Comparison of ENCODE assay signal across 11 mouse cellular contexts in genomic region chr3:138053969-138054368, GRCm38 (mm10). TPM values are rescaled to one million over a fixed set of nuclear protein-coding genes. Genes with fewer than 3 reads are reported as not detected.
DNase-seq lines count a peak whose midpoint lies in the region; ATAC-seq lines count a peak whose summit lies in the region.
"Had no signal": no experiment of that assay in that cellular context is flagged by ENCODE, and none has a peak within 500 bp of the region (broad histone marks: within the 10 kb centered on the region; RNA-seq: fewer than 3 reads in every experiment).

No protein-coding gene starts in this region.

- WGBS in hindbrain, embryonic 16.5 days: 66% methylated on average over 4 of the region's 4 CpGs
- WGBS in hindbrain, embryonic 13.5 days: 65% methylated on average over 4 of the region's 4 CpGs
- 19% methylated on average over 4 of the region's 4 CpGs for WGBS in embryonic facial prominence, embryonic 14.5 days
- 59% methylated on average over 4 of the region's 4 CpGs for WGBS in forebrain, embryonic 13.5 days
- 58% methylated on average over 4 of the region's 4 CpGs for WGBS in forebrain, embryonic 15.5 days

- intact Hi-C loops in heart, postnatal 10 days (cut with DNase I): no loop called here

- H3K4me2 ChIP-seq in hindbrain, embryonic 16.5 days (ENCODE audit: low read length): no peak overlapping the region
- no peak overlapping the region for H3K4me2 ChIP-seq in hindbrain, embryonic 13.5 days
- H3K4me2 ChIP-seq in embryonic facial prominence, embryonic 14.5 days (ENCODE audit: low read depth, low read length): peak overlapping the region; percentile 5; the same call in 1 of the 2 replicates
- no peak overlapping the region for H3K4me2 ChIP-seq in forebrain, embryonic 13.5 days
- no peak overlapping the region for H3K4me2 ChIP-seq in forebrain, embryonic 15.5 days (replicated peaks)
- H3K4me2 ChIP-seq: liver, embryonic 11.5 days had no signal

- peak; percentile 16 for DNase-seq in MN1 (ENCODE audit: low spot score)
- peak; percentile 82 for DNase-seq in embryonic facial prominence, embryonic 14.5 days (ENCODE audit: low spot score)
- DNase-seq in heart, postnatal 10 days: peak; percentile 59 to 79
- no peak for DNase-seq in spleen, adult 12 weeks (ENCODE audit: low spot score)
- DNase-seq: thymus, postnatal 4 days had no signal

- no peaks in the 10 kb centered on the region for H3K27me3 ChIP-seq in hindbrain, embryonic 16.5 days (replicated peaks; ENCODE audit: control insufficient read depth, insufficient read depth, low read length)
- H3K27me3 ChIP-seq in hindbrain, embryonic 13.5 days: no peaks in the 10 kb centered on the region
- H3K27me3 ChIP-seq in embryonic facial prominence, embryonic 14.5 days (replicated peaks; ENCODE audit: control insufficient read depth, insufficient read depth, low read length): no peaks in the 10 kb centered on the region
- no peaks in the 10 kb centered on the region for H3K27me3 ChIP-seq in forebrain, embryonic 13.5 days
- H3K27me3 ChIP-seq in forebrain, embryonic 15.5 days: no peaks in the 10 kb centered on the region

- peak; percentile 56; the same call in 1 of the 2 replicates for ATAC-seq in hindbrain, embryonic 16.5 days
- no peak for ATAC-seq in hindbrain, embryonic 13.5 days (ENCODE audit: low FRiP score)
- ATAC-seq in embryonic facial prominence, embryonic 14.5 days (ENCODE audit: low read depth): peak; percentile 78
- no peak for ATAC-seq in forebrain, embryonic 13.5 days
- ATAC-seq in forebrain, embryonic 15.5 days (replicated peaks): no peak

- no peaks in the 10 kb centered on the region for H3K36me3 ChIP-seq in hindbrain, embryonic 16.5 days (ENCODE audit: control insufficient read depth, insufficient read depth, low read length)
- H3K36me3 ChIP-seq in hindbrain, embryonic 13.5 days: no peaks in the 10 kb centered on the region
- no peaks in the 10 kb centered on the region for H3K36me3 ChIP-seq in embryonic facial prominence, embryonic 14.5 days (ENCODE audit: control insufficient read depth, insufficient read depth, low read length)
- no peaks in the 10 kb centered on the region for H3K36me3 ChIP-seq in forebrain, embryonic 13.5 days (ENCODE audit: poor library complexity, severe bottlenecking)
- H3K36me3 ChIP-seq in forebrain, embryonic 15.5 days: no peaks in the 10 kb centered on the region

- no peaks in the 10 kb centered on the region for H3K9me3 ChIP-seq in hindbrain, embryonic 16.5 days (ENCODE audit: control insufficient read depth, low read length)
- H3K9me3 ChIP-seq in hindbrain, embryonic 13.5 days: no peaks in the 10 kb centered on the region
- no peaks in the 10 kb centered on the region for H3K9me3 ChIP-seq in embryonic facial prominence, embryonic 14.5 days (ENCODE audit: control insufficient read depth, low read length)
- H3K9me3 ChIP-seq in forebrain, embryonic 13.5 days (replicated peaks): no peaks in the 10 kb centered on the region
- no peaks in the 10 kb centered on the region for H3K9me3 ChIP-seq in forebrain, embryonic 15.5 days

- no peak overlapping the region for H3K4me3 ChIP-seq in hindbrain, embryonic 16.5 days (ENCODE audit: low read length)
- no peak overlapping the region for H3K4me3 ChIP-seq in hindbrain, embryonic 13.5 days
- no peak overlapping the region for H3K4me3 ChIP-seq in embryonic facial prominence, embryonic 14.5 days (ENCODE audit: low read depth, low read length)
- no peak overlapping the region for H3K4me3 ChIP-seq in forebrain, embryonic 13.5 days
- no peak overlapping the region for H3K4me3 ChIP-seq in forebrain, embryonic 15.5 days

- no peaks in the 10 kb centered on the region for H3K4me1 ChIP-seq in hindbrain, embryonic 16.5 days (ENCODE audit: control insufficient read depth, insufficient read depth, low read depth, low read length)
- no peaks in the 10 kb centered on the region; the same call in 1 of the 2 replicates for H3K4me1 ChIP-seq in hindbrain, embryonic 13.5 days (replicated peaks)
- peaks cover 19% of the 10 kb centered on the region; the same call in 1 of the 2 replicates for H3K4me1 ChIP-seq in embryonic facial prominence, embryonic 14.5 days (ENCODE audit: control insufficient read depth, insufficient read depth, low read length)
- H3K4me1 ChIP-seq in forebrain, embryonic 13.5 days: no peaks in the 10 kb centered on the region
- no peaks in the 10 kb centered on the region for H3K4me1 ChIP-seq in forebrain, embryonic 15.5 days

- H3K9ac ChIP-seq in hindbrain, embryonic 16.5 days (ENCODE audit: low read depth, low read length): no peak overlapping the region; the same call in 1 of the 2 replicates
- H3K9ac ChIP-seq in hindbrain, embryonic 13.5 days: no peak overlapping the region
- H3K9ac ChIP-seq in embryonic facial prominence, embryonic 14.5 days (ENCODE audit: low read depth, low read length): 0 out of 2 replicates have a peak overlapping the region, but pooled peaks have one; percentile 23
- no peak overlapping the region for H3K9ac ChIP-seq in forebrain, embryonic 13.5 days
- no peak overlapping the region for H3K9ac ChIP-seq in forebrain, embryonic 15.5 days (replicated peaks)

- H3K27ac ChIP-seq in hindbrain, embryonic 16.5 days (ENCODE audit: low read depth, low read length): no peak overlapping the region
- no peak overlapping the region for H3K27ac ChIP-seq in hindbrain, embryonic 13.5 days
- H3K27ac ChIP-seq in embryonic facial prominence, embryonic 14.5 days (replicated peaks; ENCODE audit: low read depth, low read length): peak overlapping the region; percentile 69
- H3K27ac ChIP-seq in forebrain, embryonic 13.5 days: no peak overlapping the region
- H3K27ac ChIP-seq in forebrain, embryonic 15.5 days (replicated peaks): no peak overlapping the region

RNA-seq across cellular contexts. Expression of gene 1110002E22Rik, which starts 10.9 kb away (rescaled TPM):
- 0.06 and 0.40 TPM in 2 replicates for polyA plus RNA-seq in hindbrain, embryonic 16.5 days (2015; fragmentation: Nextera tagmentation; extraction: Ambion mirVana)
- 0.12 and 0.18 TPM in 2 replicates for polyA plus RNA-seq in hindbrain, embryonic 13.5 days (2015; fragmentation: Nextera tagmentation; extraction: Ambion mirVana)
- 5.5 and 7.5 TPM in 2 replicates for polyA plus RNA-seq in embryonic facial prominence, embryonic 14.5 days (2014; fragmentation: Nextera tagmentation; extraction: Ambion mirVana)
- 10 to 100 TPM; 51.3 to 77.4 TPM for total RNA-seq in heart, postnatal 10 days (2021)
- 0.05 and 0.08 TPM in 2 replicates for polyA plus RNA-seq in forebrain, embryonic 13.5 days (2015; fragmentation: Nextera tagmentation; extraction: Ambion mirVana)
- polyA plus RNA-seq in forebrain, embryonic 15.5 days (2015; fragmentation: Nextera tagmentation; extraction: Ambion mirVana): 0.14 and 0.22 TPM in 2 replicates

RNA-seq across cellular contexts. Expression of gene Gm5105, which starts 13.2 kb away (rescaled TPM):
- 0.10 and 0.20 TPM in 2 replicates for polyA plus RNA-seq in hindbrain, embryonic 16.5 days (2015; fragmentation: Nextera tagmentation; extraction: Ambion mirVana)
- 0.12 TPM in 1 of 2 replicates, not detected in the other for polyA plus RNA-seq in hindbrain, embryonic 13.5 days (2015; fragmentation: Nextera tagmentation; extraction: Ambion mirVana)
- 0.26 and 0.75 TPM in 2 replicates for polyA plus RNA-seq in embryonic facial prominence, embryonic 14.5 days (2014; fragmentation: Nextera tagmentation; extraction: Ambion mirVana)
- total RNA-seq in heart, postnatal 10 days (2021): under 1 TPM; 0.67 to 0.72 TPM
- polyA plus RNA-seq in forebrain, embryonic 13.5 days (2015; fragmentation: Nextera tagmentation; extraction: Ambion mirVana): not detected in 2 replicates
- 0.15 TPM in 1 of 2 replicates, not detected in the other for polyA plus RNA-seq in forebrain, embryonic 15.5 days (2015; fragmentation: Nextera tagmentation; extraction: Ambion mirVana)
- total RNA-seq: MEL had no signal
- polyA plus RNA-seq: liver, embryonic 11.5 days had no signal

Comparison
In these comparisons a context has a peak if more than half of its experiments do, and no peak if none do; other contexts are left out.
1. ATAC-seq: peak in hindbrain, embryonic 16.5 days (single experiment) and embryonic facial prominence, embryonic 14.5 days (single experiment); none in hindbrain, embryonic 13.5 days (single experiment), forebrain, embryonic 13.5 days (single experiment) and forebrain, embryonic 15.5 days (single experiment).